Mouse (Mus musculus): ENCODE results near the gene Lamp1. TPM values are rescaled to one million over a fixed set of nuclear protein-coding genes. Genes with fewer than 3 reads are reported as not detected.
"Not testable (repeated sequence)": the region's sequence is repeated elsewhere in the genome, so short reads cannot be mapped to it uniquely, and the experiment has no call there.

Gene Lamp1
- polyA plus RNA-seq (2011; ENCODE audit: insufficient read length, low read depth, missing spikeins), result 604 and 655 TPM in 2 replicates

DNA sequence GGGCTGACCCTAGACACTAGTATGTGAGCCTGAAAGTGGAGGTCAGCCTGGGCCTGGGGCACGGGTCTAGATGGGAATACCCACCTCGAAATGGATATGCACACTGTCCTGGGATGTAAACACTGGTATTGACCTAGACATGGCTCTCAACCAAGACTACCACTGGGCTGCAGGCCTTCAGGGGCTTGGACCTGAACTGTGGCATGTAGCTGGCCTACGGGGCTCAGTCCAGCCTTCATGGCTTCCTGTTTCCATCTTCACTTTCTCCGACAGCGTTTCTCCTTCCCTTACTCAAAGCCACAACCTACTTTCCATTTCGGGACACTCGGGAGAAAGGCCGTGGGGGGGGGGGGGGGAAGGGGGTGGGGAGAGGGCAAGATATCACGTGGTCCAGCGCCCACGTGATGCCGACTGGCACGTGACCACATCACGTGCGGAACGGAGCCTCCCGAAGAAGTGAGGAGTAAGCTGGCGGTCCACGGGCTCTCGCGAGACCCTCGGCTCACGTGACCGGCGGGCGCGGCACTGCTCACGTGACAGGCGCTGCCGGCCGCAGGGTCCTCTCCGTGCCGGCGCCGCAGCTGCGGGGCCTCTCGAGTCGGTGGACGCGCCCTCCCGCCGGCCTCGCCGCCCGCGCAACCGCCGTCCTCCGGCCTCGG is at the start of gene Lamp1:
TSS of gene Lamp1 (plus strand) at position 444 of the 659 bp plus-strand sequence.
- no peak for TF ChIP-seq CTCF (IDR thresholded peaks at IDR 0.05; ENCODE audit: borderline replicate concordance, insufficient read depth, low read length)
- TF ChIP-seq POLR2A (IDR thresholded peaks at IDR 0.05; ENCODE audit: low read depth, low read length), result peak; percentile 51
- Histone ChIP-seq H3K27ac (ENCODE audit: insufficient read depth, low read length) (peak within 1 kb of the TSS; percentile 57), H3K4me1 (ENCODE audit: control insufficient read depth, insufficient read depth, low read length) (peaks cover 6% of the 10 kb centered on the region; the same call in 1 of the 2 replicates), H3K4me3 (ENCODE audit: insufficient read depth, low read length) (peak within 1 kb of the TSS; percentile 99)

DNA sequence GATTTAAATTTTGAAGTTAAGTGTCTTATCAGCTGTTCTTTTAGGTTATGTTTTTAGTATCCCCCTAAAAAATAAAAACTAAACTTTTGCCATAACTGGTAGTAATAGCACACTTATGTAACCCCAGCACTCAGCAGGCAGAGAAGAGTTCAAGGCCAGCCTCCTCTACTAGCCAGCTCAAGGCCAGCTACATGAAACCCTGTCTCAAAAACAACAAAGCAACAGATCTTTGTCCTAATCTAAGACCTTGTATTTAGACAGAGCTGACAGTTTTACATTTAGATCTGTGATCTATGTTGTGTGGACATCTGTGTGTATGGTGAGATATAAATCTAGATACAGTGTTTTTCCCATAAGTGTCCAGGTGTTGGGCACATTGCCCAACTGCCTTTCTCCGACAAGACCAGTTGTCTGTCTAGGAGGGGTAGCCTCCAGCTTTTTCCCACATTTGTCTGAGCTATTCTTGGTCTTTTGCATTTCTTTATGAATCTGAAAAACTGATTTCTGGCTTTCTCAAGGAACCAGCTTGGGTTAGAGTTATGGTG is 49.5 kb upstream of the Lamp1 start:
- Histone ChIP-seq H3K4me1 (ENCODE audit: control insufficient read depth, insufficient read depth, low read length) (no peaks in the 10 kb centered on the region; the same call in 1 of the 2 replicates), H3K4me3 (ENCODE audit: insufficient read depth, low read length) (no peak overlapping the region), H3K27ac (ENCODE audit: insufficient read depth, low read length) (no peak overlapping the region)
- TF ChIP-seq CTCF (IDR thresholded peaks at IDR 0.05; ENCODE audit: borderline replicate concordance, insufficient read depth, low read length) (no peak), POLR2A (IDR thresholded peaks at IDR 0.05; ENCODE audit: low read depth, low read length) (no peak)

DNA sequence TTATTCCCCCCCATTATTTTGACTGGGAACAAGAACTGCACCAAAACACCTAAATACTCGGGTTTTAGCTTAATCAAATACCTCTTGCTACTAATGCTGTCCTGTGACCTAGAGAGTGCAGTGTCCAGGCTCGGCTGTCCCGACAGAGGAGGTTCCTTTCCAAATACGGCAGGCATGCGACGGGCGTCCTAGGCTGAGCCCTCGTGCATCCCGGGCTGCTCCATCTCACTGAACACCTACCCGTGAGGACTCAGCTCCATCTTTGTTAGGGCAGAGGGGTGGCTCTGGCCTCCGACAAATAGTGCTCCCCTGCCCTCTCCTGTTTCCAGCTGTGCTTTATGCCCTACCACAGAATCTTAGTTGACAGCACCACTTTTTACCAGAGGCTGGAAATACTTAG is 47.0 kb upstream of the Lamp1 start:
- no peak overlapping the region for H3K27ac ChIP-seq (ENCODE audit: insufficient read depth, low read length)
- TF ChIP-seq CTCF (IDR thresholded peaks at IDR 0.05; ENCODE audit: borderline replicate concordance, insufficient read depth, low read length) (no peak), POLR2A (IDR thresholded peaks at IDR 0.05; ENCODE audit: low read depth, low read length) (no peak)
- H3K4me3 ChIP-seq (ENCODE audit: insufficient read depth, low read length), result no peak overlapping the region
- no peaks in the 10 kb centered on the region; the same call in 1 of the 2 replicates for H3K4me1 ChIP-seq (ENCODE audit: control insufficient read depth, insufficient read depth, low read length)

DNA sequence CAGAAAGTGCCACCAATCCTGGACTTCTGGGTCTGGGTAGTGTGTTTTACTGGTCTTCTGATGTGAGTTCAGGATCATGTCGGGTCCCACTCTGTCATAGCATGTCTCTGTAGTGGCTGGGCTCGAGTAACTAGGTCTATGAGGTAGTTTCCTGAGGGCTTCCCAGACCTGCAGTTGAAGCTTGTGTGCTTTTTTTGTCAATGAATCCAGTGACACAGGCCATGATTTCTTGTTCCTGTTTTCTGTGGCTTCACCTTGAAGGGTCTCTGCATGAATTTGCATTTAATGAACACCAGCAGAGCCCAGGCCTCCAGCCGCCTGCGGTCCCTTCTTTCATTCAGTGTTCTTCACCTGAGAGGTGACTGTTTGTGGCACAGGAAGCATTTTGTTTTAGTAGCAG is 45.7 kb upstream of the Lamp1 start:
- Histone ChIP-seq H3K4me3 (ENCODE audit: insufficient read depth, low read length) (no peak overlapping the region), H3K4me1 (ENCODE audit: control insufficient read depth, insufficient read depth, low read length) (no peaks in the 10 kb centered on the region), H3K27ac (ENCODE audit: insufficient read depth, low read length) (no peak overlapping the region)
- TF ChIP-seq POLR2A (IDR thresholded peaks at IDR 0.05; ENCODE audit: low read depth, low read length), result no peak
- no peak for TF ChIP-seq CTCF (IDR thresholded peaks at IDR 0.05; ENCODE audit: borderline replicate concordance, insufficient read depth, low read length)

DNA sequence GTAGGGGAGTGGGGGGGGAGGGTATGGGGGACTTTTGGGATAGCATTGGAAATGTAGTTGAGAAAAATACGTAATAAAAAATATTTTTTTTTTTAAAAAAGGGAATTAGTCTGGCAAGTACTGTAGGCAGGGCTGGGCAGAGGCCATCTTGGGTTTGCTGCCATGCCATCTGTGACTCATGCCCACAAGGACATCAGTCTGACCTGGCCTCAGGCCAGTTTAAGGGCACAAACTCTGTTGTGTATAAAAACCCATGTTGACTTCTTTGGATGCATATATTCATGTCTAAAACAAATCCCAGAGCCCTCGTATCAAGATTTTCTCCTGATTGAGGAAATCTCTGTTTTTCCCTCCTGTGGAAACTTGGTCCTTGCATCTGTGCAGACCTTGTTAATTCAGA is 41.9 kb upstream of the Lamp1 start:
- Histone ChIP-seq H3K27ac (ENCODE audit: insufficient read depth, low read length) (no peak overlapping the region), H3K4me3 (ENCODE audit: insufficient read depth, low read length) (no peak overlapping the region), H3K4me1 (ENCODE audit: control insufficient read depth, insufficient read depth, low read length) (no peaks in the 10 kb centered on the region)
- TF ChIP-seq CTCF (IDR thresholded peaks at IDR 0.05; ENCODE audit: borderline replicate concordance, insufficient read depth, low read length), result no peak
- no peak for TF ChIP-seq POLR2A (IDR thresholded peaks at IDR 0.05; ENCODE audit: low read depth, low read length)

DNA sequence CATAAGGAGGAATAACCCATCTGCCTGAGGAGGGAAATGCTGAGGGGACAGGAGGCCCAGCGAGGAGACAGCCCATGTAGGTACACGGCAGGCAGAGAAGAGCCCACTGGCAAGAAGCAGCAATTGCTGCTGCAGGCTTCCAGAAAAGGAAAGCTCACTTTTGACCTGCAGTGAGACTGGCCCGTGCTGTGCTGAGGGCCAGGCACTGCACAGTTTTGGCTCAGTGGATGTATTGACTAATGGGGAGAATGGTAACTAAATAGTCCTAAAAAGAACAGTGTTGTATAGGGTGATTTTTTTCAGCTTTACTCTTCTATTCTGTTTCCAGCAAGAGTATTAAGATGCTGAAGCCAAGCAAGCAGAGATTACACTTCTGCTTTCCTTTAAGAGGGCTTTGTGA is 40.4 kb upstream of the Lamp1 start:
- no peak overlapping the region for H3K4me3 ChIP-seq (ENCODE audit: insufficient read depth, low read length)
- TF ChIP-seq CTCF (IDR thresholded peaks at IDR 0.05; ENCODE audit: borderline replicate concordance, insufficient read depth, low read length), result no peak
- TF ChIP-seq POLR2A (IDR thresholded peaks at IDR 0.05; ENCODE audit: low read depth, low read length), result no peak
- no peaks in the 10 kb centered on the region for H3K4me1 ChIP-seq (ENCODE audit: control insufficient read depth, insufficient read depth, low read length)
- H3K27ac ChIP-seq (ENCODE audit: insufficient read depth, low read length), result no peak overlapping the region

DNA sequence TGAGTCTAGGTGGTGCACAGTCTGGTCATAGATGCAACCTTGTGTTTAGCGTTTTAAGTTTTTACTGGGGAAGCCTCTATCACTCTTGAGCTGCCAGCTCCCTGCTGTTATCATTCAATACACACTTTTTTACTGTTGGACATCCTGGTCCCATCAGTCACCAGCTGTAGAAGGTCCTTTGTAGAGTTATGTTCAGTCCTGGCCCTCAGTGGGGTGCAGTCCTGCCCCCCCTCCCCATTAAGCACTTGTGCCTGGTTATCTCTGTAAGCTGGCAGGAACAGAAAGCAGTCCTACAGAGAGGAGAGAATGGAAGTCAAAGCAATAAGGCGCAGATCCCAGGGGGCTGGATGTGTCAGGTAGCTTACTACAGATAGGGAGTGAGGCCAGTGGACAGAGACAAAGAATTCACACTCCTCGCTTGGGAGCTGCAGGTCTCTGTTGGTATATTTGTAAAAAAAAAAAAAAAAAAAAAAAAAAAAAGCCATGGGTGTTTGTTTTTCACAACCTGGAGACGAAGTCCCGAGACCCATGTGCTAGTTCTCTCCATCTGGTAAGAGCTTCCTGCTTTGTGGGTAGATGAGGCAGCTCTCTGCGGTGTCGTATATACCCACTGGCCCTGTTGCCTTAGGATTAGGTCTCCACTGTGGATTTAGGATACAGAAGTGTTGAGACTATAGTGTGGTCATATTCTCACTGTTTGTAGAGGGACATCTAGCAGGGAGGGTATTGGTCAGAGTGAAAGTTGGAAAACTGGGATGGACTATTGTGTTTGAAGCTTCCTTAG is 37.9 kb upstream of the Lamp1 start:
- Histone ChIP-seq H3K4me1 (ENCODE audit: control insufficient read depth, insufficient read depth, low read length) (no peaks in the 10 kb centered on the region), H3K27ac (ENCODE audit: insufficient read depth, low read length) (no peak overlapping the region), H3K4me3 (ENCODE audit: insufficient read depth, low read length) (no peak overlapping the region)
- TF ChIP-seq CTCF (IDR thresholded peaks at IDR 0.05; ENCODE audit: borderline replicate concordance, insufficient read depth, low read length) (no peak), POLR2A (IDR thresholded peaks at IDR 0.05; ENCODE audit: low read depth, low read length) (no peak)

DNA sequence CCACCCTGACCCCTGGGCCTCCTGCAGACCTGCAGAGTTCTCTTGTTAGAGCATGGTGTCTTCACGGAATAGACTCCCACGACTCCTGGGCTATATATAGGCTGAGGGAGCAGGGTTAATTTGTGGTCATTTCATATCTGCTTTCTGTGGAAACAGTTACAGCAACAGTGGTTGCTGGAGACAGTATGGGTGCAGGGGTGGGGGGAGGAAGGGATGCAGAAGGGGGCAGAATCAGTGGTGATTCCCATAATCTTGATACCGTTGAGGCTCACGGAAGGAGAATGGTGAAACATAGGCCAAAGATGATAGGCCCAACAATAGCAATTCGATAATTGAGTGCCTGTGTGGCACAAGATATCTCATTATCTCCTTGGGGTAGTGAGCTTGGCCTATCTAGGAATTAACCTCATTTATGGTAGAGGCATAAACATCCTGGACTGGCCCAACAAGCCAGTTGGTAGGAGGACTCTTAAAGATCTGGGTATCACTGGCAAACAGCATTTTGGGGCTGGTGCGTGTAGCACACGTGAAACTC is 36.0 kb upstream of the Lamp1 start:
- no peaks in the 10 kb centered on the region for H3K4me1 ChIP-seq (ENCODE audit: control insufficient read depth, insufficient read depth, low read length)
- H3K27ac ChIP-seq (ENCODE audit: insufficient read depth, low read length), result no peak overlapping the region
- TF ChIP-seq POLR2A (IDR thresholded peaks at IDR 0.05; ENCODE audit: low read depth, low read length) (no peak), CTCF (IDR thresholded peaks at IDR 0.05; ENCODE audit: borderline replicate concordance, insufficient read depth, low read length) (no peak)
- H3K4me3 ChIP-seq (ENCODE audit: insufficient read depth, low read length), result no peak overlapping the region

DNA sequence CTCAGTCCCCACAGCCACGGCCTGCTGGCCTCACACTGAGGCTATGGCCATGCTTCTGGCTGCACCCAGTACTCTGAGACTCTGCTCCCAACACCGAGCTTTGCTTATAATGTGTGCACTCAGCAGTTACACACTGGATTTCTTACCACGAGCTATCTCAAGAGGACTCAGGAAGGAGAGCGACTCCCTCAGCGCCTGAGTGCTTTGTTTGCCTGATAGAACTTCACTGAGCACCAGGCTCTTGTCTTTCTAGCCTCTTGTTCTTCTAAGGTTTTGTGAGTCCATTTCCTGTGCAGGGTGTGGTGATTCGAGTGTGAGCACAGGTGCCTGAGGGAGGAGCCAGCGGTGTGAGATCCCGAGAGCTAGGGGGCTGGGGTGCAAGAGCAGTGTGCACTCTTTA is 34.1 kb upstream of the Lamp1 start:
- Histone ChIP-seq H3K4me1 (ENCODE audit: control insufficient read depth, insufficient read depth, low read length) (no peaks in the 10 kb centered on the region), H3K4me3 (ENCODE audit: insufficient read depth, low read length) (no peak overlapping the region), H3K27ac (ENCODE audit: insufficient read depth, low read length) (no peak overlapping the region)
- TF ChIP-seq CTCF (IDR thresholded peaks at IDR 0.05; ENCODE audit: borderline replicate concordance, insufficient read depth, low read length) (no peak), POLR2A (IDR thresholded peaks at IDR 0.05; ENCODE audit: low read depth, low read length) (no peak)

DNA sequence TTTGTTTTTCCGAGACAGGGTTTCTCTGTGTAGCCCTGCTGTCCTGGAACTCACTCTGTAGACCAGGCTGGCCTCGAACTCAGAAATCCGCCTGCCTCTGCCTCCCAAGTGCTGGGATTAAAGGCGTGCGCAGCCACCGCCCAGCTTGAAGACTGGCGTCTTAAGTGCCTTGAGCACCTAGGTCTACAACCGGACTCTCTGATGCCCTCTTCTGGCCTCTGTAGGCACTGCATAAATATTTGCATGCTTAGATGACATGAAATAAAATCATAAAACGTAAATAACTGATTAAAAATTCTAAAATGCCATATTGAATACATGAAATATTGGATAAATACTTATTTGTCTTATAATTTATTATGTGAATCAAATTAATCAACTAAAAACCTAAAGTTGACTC is 26.7 kb upstream of the Lamp1 start:
- H3K4me1 ChIP-seq (ENCODE audit: control insufficient read depth, insufficient read depth, low read length); H3K4me3 ChIP-seq (ENCODE audit: insufficient read depth, low read length); H3K27ac ChIP-seq (ENCODE audit: insufficient read depth, low read length): not testable (repeated sequence)
